Mouse (Mus musculus) heart, embryonic 15.5 days (tissue): ENCODE measurements around the gene Lpin3. TPM values are rescaled to one million over a fixed set of nuclear protein-coding genes. Genes with fewer than 3 reads are reported as not detected.

Source experiments
- ATAC-seq: fragments of 200-750 bp; cut with Nextera tagmentation; replicated peaks from 2 replicates; pipeline ENCODE4 v1.8.0; 2017; ENCODE audit warnings: low read depth, moderate TSS enrichment; ENCODE audit not compliant: insufficient number of reproducible peaks, insufficient read depth, low FRiP score
- H3K27ac ChIP-seq: fragments of 300-500 bp; sonication (generic); 2 replicates; pipeline ENCODE4 v1.5.1; 2015; ENCODE audit warnings: mild to moderate bottlenecking, inconsistent platforms
- H3K27me3 ChIP-seq: fragments of 300-500 bp; sonication (generic); 2 replicates; pipeline ENCODE4 v1.6.1; 2015; ENCODE audit warnings: inconsistent platforms
- H3K36me3 ChIP-seq: fragments of 300-500 bp; sonication (generic); 2 replicates; pipeline ENCODE4 v1.6.1; 2015; ENCODE audit warnings: mild to moderate bottlenecking, inconsistent platforms
- H3K4me1 ChIP-seq: fragments of 300-500 bp; sonication (generic); replicated peaks from 2 replicates; pipeline ENCODE4 v1.6.1; 2015; ENCODE audit warnings: inconsistent platforms
- H3K4me2 ChIP-seq: fragments of 300-500 bp; sonication (generic); 2 replicates; pipeline ENCODE4 v1.6.1; 2015; ENCODE audit warnings: inconsistent platforms, mild to moderate bottlenecking, moderate library complexity
- H3K4me3 ChIP-seq: fragments of 300-500 bp; sonication (generic); 2 replicates; pipeline ENCODE4 v1.5.1; 2015; ENCODE audit warnings: mild to moderate bottlenecking, inconsistent platforms
- H3K9ac ChIP-seq: fragments of 300-500 bp; sonication (generic); 2 replicates; pipeline ENCODE4 v1.6.1; 2015; ENCODE audit warnings: mild to moderate bottlenecking, inconsistent platforms
- H3K9me3 ChIP-seq: fragments of 300-500 bp; sonication (generic); replicated peaks from 2 replicates; pipeline ENCODE4 v1.6.1; 2016; ENCODE audit warnings: inconsistent platforms
- WGBS: fragments of 180-500 bp; shearing (Covaris S2); methylation state at CpG from one replicate; pipeline ENCODE4 v1.1.7; 2015; ENCODE audit warnings: mixed read lengths; 5-methylcytosine and 5-hydroxymethylcytosine counted together
- polyA plus RNA-seq: library from polyadenylated mRNA; unstranded; fragments of >200 nt; fragmentation: Nextera tagmentation; extraction: Ambion mirVana; gene quantifications from 2 replicates; pipeline ENCODE4 v1.2.1, GENCODE M21; 2015

The Lpin3 gene
- polyA plus RNA-seq, 1 experiment from 2014 or later = 0.69 TPM

- 78% methylated on average over 3 of the region's 3 CpGs for WGBS
- no peak overlapping the region for H3K9ac ChIP-seq
- no peaks in the 10 kb centered on the region for H3K9me3 ChIP-seq
- peaks cover 10% of the 10 kb centered on the region for H3K4me1 ChIP-seq
- no peak for ATAC-seq
- H3K36me3 ChIP-seq = no peaks in the 10 kb centered on the region
- H3K27ac ChIP-seq = no peak overlapping the region
- no peak overlapping the region for H3K4me2 ChIP-seq
- H3K27me3 ChIP-seq = no peaks in the 10 kb centered on the region
- no peak overlapping the region for H3K4me3 ChIP-seq
These were observed 11.0 kb upstream of the Lpin3 start for GRCm38 (mm10) chr2:160869446-160869845.

- Histone ChIP-seq H3K9me3 (no peaks in the 10 kb centered on the region), H3K36me3 (no peaks in the 10 kb centered on the region), H3K27ac (no peak overlapping the region), H3K27me3 (no peaks in the 10 kb centered on the region), H3K9ac (no peak overlapping the region), H3K4me3 (no peak overlapping the region; the same call in 1 of the 2 replicates), H3K4me2 (no peak overlapping the region; the same call in 1 of the 2 replicates), H3K4me1 (peaks cover 10% of the 10 kb centered on the region)
- no peak for ATAC-seq
- WGBS = 77% methylated on average over 3 of the region's 3 CpGs
These were observed 9.2 kb upstream of the Lpin3 start for GRCm38 (mm10) chr2:160871310-160871709.

- H3K4me1 ChIP-seq = peaks cover 10% of the 10 kb centered on the region
- H3K27ac ChIP-seq = peak overlapping the region; percentile 99
- peak; percentile 88 for ATAC-seq
- H3K36me3 ChIP-seq = no peaks in the 10 kb centered on the region
- peak overlapping the region; percentile 100 for H3K9ac ChIP-seq
- H3K4me3 ChIP-seq = peak overlapping the region; percentile 99
- H3K4me2 ChIP-seq = peak overlapping the region; percentile 87
- no peaks in the 10 kb centered on the region for H3K9me3 ChIP-seq
- WGBS = under 1% methylated on average over 43 of the region's 47 CpGs
- no peaks in the 10 kb centered on the region for H3K27me3 ChIP-seq
These were observed 8.1 kb upstream of the Lpin3 start for GRCm38 (mm10) chr2:160872395-160872794.

GRCm38 (mm10) chr2:160872890-160873382, 7.5 kb upstream of the Lpin3 start, which contains the start of gene Zhx3:
TSS of gene Zhx3 (minus strand) at chr2:160872998.
- peaks cover 10% of the 10 kb centered on the region for H3K4me1 ChIP-seq
- H3K27ac ChIP-seq = peak within 1 kb of the TSS; percentile 99
- peak within 1 kb of the TSS; percentile 87 for H3K4me2 ChIP-seq
- ATAC-seq = peak; percentile 96
- H3K9me3 ChIP-seq = no peaks in the 10 kb centered on the region
- peak within 1 kb of the TSS; percentile 100 for H3K9ac ChIP-seq
- peak within 1 kb of the TSS; percentile 99 for H3K4me3 ChIP-seq
- H3K27me3 ChIP-seq = no peaks in the 10 kb centered on the region
- under 1% methylated on average over 48 of the region's 48 CpGs for WGBS
- H3K36me3 ChIP-seq = no peaks in the 10 kb centered on the region

GRCm38 (mm10) chr2:160874231-160874877, 6.1 kb upstream of the Lpin3 start:
- no peak overlapping the region for H3K27ac ChIP-seq
- no peak overlapping the region for H3K9ac ChIP-seq
- H3K9me3 ChIP-seq = no peaks in the 10 kb centered on the region
- H3K4me2 ChIP-seq = no peak overlapping the region
- H3K36me3 ChIP-seq = no peaks in the 10 kb centered on the region
- H3K27me3 ChIP-seq = no peaks in the 10 kb centered on the region
- peaks cover 10% of the 10 kb centered on the region for H3K4me1 ChIP-seq
- no peak overlapping the region for H3K4me3 ChIP-seq
- no peak for ATAC-seq
- WGBS = 70% methylated on average over 5 of the region's 5 CpGs

GRCm38 (mm10) chr2:160876115-160876514, 4.4 kb upstream of the Lpin3 start:
- H3K27me3 ChIP-seq = no peaks in the 10 kb centered on the region
- no peak for ATAC-seq
- H3K4me1 ChIP-seq = peaks cover 17% of the 10 kb centered on the region
- H3K4me3 ChIP-seq = no peak overlapping the region
- H3K27ac ChIP-seq = no peak overlapping the region
- no peaks in the 10 kb centered on the region for H3K36me3 ChIP-seq
- H3K9me3 ChIP-seq = no peaks in the 10 kb centered on the region
- 86% methylated on average over 4 of the region's 4 CpGs for WGBS
- no peak overlapping the region for H3K9ac ChIP-seq
- H3K4me2 ChIP-seq = no peak overlapping the region

GRCm38 (mm10) chr2:160881462-160882101, 1.1 kb downstream of the Lpin3 start:
- no peak for ATAC-seq
- H3K4me3 ChIP-seq = no peak overlapping the region
- H3K27ac ChIP-seq = no peak overlapping the region
- no peak overlapping the region for H3K9ac ChIP-seq
- no peak overlapping the region for H3K4me2 ChIP-seq
- peaks cover 10% of the 10 kb centered on the region; the same call in 1 of the 2 replicates for H3K4me1 ChIP-seq
- no peaks in the 10 kb centered on the region for H3K36me3 ChIP-seq
- no peaks in the 10 kb centered on the region for H3K27me3 ChIP-seq
- no peaks in the 10 kb centered on the region for H3K9me3 ChIP-seq
- WGBS = 51% methylated on average over 6 of the region's 6 CpGs

- no peak for ATAC-seq
- peaks cover 11% of the 10 kb centered on the region; the same call in 1 of the 2 replicates for H3K4me1 ChIP-seq
- no peak overlapping the region for H3K9ac ChIP-seq
- no peaks in the 10 kb centered on the region for H3K27me3 ChIP-seq
- no peaks in the 10 kb centered on the region for H3K36me3 ChIP-seq
- no peaks in the 10 kb centered on the region for H3K9me3 ChIP-seq
- no peak overlapping the region for H3K4me2 ChIP-seq
- no peak overlapping the region for H3K27ac ChIP-seq
- WGBS = 70% methylated on average over 5 of the region's 5 CpGs
- no peak overlapping the region for H3K4me3 ChIP-seq
These were observed 2.0 kb downstream of the Lpin3 start for GRCm38 (mm10) chr2:160882436-160882835.

- no peaks in the 10 kb centered on the region for H3K36me3 ChIP-seq
- no peak overlapping the region for H3K4me3 ChIP-seq
- H3K9me3 ChIP-seq = no peaks in the 10 kb centered on the region
- no peak overlapping the region for H3K9ac ChIP-seq
- peaks cover 22% of the 10 kb centered on the region for H3K4me1 ChIP-seq
- no peak overlapping the region for H3K27ac ChIP-seq
- WGBS = 72% methylated on average over 4 of the region's 4 CpGs
- no peaks in the 10 kb centered on the region for H3K27me3 ChIP-seq
- no peak for ATAC-seq
- no peak overlapping the region for H3K4me2 ChIP-seq
These were observed 3.4 kb downstream of the Lpin3 start for GRCm38 (mm10) chr2:160883912-160884311.

- ATAC-seq = no peak
- Histone ChIP-seq H3K4me2 (no peak overlapping the region), H3K4me3 (no peak overlapping the region), H3K36me3 (no peaks in the 10 kb centered on the region), H3K27me3 (no peaks in the 10 kb centered on the region; the same call in 1 of the 2 replicates), H3K4me1 (peaks cover 22% of the 10 kb centered on the region), H3K9ac (no peak overlapping the region), H3K27ac (no peak overlapping the region), H3K9me3 (no peaks in the 10 kb centered on the region)
- 18% methylated on average over 2 of the region's 2 CpGs for WGBS
These were observed 4.4 kb downstream of the Lpin3 start for GRCm38 (mm10) chr2:160884830-160885229.

GRCm38 (mm10) chr2:160886221-160886620, 5.8 kb downstream of the Lpin3 start:
- peaks cover 15% of the 10 kb centered on the region for H3K4me1 ChIP-seq
- H3K4me2 ChIP-seq = no peak overlapping the region
- 74% methylated on average over 3 of the region's 3 CpGs for WGBS
- no peaks in the 10 kb centered on the region for H3K36me3 ChIP-seq
- H3K4me3 ChIP-seq = no peak overlapping the region
- no peak for ATAC-seq
- H3K27me3 ChIP-seq = no peaks in the 10 kb centered on the region; the same call in 1 of the 2 replicates
- H3K9ac ChIP-seq = no peak overlapping the region
- H3K9me3 ChIP-seq = no peaks in the 10 kb centered on the region
- no peak overlapping the region for H3K27ac ChIP-seq
